Mouse (Mus musculus): ENCODE measurements around the gene Zbtb37. TPM values are rescaled to one million over a fixed set of nuclear protein-coding genes. Genes with fewer than 3 reads are reported as not detected.
"Not testable (repeated sequence)": the region's sequence is repeated elsewhere in the genome, so short reads cannot be mapped to it uniquely, and the experiment has no call there.

Zbtb37 gene
- total and polyA plus RNA-seq, 2 experiments from 2014 or later, result 5.0 to 5.6 TPM

- no peak for ATAC-seq (ENCODE audit: insufficient read depth, low read depth)
- Histone ChIP-seq H3K4me3 (ENCODE audit: low read depth, low read length) (no peak overlapping the region), H3K27me3 (ENCODE audit: control insufficient read depth, insufficient read depth, low read length) (no peaks in the 10 kb centered on the region), H3K9me3 (replicated peaks; ENCODE audit: control insufficient read depth, low read length) (no peaks in the 10 kb centered on the region), H3K4me2 (ENCODE audit: low read depth, low read length) (no peak overlapping the region), H3K27ac (ENCODE audit: low read depth) (no peak overlapping the region), H3K9ac (replicated peaks; ENCODE audit: low read depth, low read length) (no peak overlapping the region), H3K36me3 (replicated peaks; ENCODE audit: control insufficient read depth, insufficient read depth, low read length) (no peaks in the 10 kb centered on the region), H3K4me1 (ENCODE audit: control insufficient read depth, insufficient read depth) (0 out of 2 replicates have a peak, but pooled peaks cover 3% of the 10 kb centered on the region)
- DNase-seq (ENCODE audit: low spot score), result no peak
- WGBS, result 74% methylated on average over 6 of the region's 6 CpGs
- TF ChIP-seq CTCF (IDR thresholded peaks at IDR 0.05; ENCODE audit: low read depth) (no peak), EP300 (IDR thresholded peaks at IDR 0.05; ENCODE audit: low read depth) (no peak)
These were observed 40.8 kb downstream of the Zbtb37 start for GRCm38 (mm10) chr1:160993851-160994250.

DNA sequence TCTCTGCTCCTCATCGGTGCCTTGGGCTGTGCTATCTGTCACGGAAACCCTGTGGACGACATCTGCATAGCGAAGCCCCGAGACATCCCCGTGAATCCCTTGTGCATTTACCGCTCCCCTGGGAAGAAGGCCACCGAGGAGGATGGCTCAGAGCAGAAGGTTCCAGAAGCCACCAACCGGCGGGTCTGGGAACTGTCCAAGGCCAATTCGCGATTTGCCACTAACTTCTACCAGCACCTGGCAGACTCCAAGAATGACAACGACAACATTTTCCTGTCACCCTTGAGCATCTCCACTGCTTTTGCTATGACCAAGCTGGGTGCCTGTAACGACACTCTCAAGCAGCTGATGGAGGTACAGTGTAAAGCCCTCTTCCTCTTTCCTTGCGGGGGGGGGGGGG lies 45.3 kb downstream of the Zbtb37 start:
- no peak for DNase-seq (ENCODE audit: low spot score)
- no peak for ATAC-seq (ENCODE audit: insufficient read depth, low read depth)
- no peaks in the 10 kb centered on the region for H3K36me3 ChIP-seq (replicated peaks; ENCODE audit: control insufficient read depth, insufficient read depth, low read length)
- TF ChIP-seq CTCF (IDR thresholded peaks at IDR 0.05; ENCODE audit: low read depth) (no peak), EP300 (IDR thresholded peaks at IDR 0.05; ENCODE audit: low read depth) (no peak)
- no peak overlapping the region for H3K4me3 ChIP-seq (ENCODE audit: low read depth, low read length)
- no peak overlapping the region for H3K9ac ChIP-seq (replicated peaks; ENCODE audit: low read depth, low read length)
- H3K27me3 ChIP-seq (ENCODE audit: control insufficient read depth, insufficient read depth, low read length), result no peaks in the 10 kb centered on the region
- no peaks in the 10 kb centered on the region for H3K9me3 ChIP-seq (replicated peaks; ENCODE audit: control insufficient read depth, low read length)
- no peaks in the 10 kb centered on the region for H3K4me1 ChIP-seq (ENCODE audit: control insufficient read depth, insufficient read depth)
- 78% methylated on average over 15 of the region's 15 CpGs for WGBS
- H3K27ac ChIP-seq (ENCODE audit: low read depth), result no peak overlapping the region
- H3K4me2 ChIP-seq (ENCODE audit: low read depth, low read length), result no peak overlapping the region

DNA sequence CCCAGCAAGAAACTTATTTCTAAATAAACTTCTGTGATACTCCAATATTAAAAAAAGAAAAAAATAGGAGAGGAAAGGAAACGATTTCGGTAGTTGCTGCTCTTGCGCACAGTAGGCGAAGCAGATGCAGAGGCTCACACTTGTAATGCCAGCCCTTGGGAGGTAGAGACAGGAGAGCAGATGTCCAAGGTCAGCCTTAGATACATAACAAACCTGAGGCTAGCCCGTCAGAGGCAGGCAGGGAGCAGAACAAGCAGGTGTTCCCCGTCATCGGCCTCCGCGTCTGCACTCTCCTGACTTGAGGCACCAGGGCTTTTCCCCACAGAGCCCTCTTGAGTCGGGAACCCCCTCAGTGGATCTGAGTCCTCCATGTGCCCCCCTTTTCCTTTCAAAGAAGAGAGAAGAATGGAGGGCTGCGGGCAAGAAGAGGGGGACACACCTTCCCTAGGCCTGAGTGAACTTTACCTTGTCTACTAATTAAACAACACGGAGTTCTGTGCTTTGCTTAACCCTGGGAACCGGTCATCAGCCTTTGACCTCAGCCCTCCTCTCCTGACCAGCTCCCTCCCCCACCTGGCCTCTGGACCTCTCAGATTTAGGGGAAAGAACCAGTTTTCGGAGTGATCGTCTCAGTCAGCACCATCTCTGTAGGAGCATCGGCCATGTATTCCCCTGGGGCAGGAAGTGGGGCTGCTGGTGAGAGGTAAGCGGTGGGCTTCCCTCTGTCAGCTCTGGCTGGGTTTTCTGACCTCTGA lies 47.6 kb downstream of the Zbtb37 start:
- no peak overlapping the region for H3K4me3 ChIP-seq (ENCODE audit: low read depth, low read length)
- TF ChIP-seq CTCF (IDR thresholded peaks at IDR 0.05; ENCODE audit: low read depth), result no peak
- TF ChIP-seq EP300 (IDR thresholded peaks at IDR 0.05; ENCODE audit: low read depth), result no peak
- no peaks in the 10 kb centered on the region for H3K9me3 ChIP-seq (replicated peaks; ENCODE audit: control insufficient read depth, low read length)
- H3K9ac ChIP-seq (replicated peaks; ENCODE audit: low read depth, low read length), result no peak overlapping the region
- no peaks in the 10 kb centered on the region for H3K4me1 ChIP-seq (ENCODE audit: control insufficient read depth, insufficient read depth)
- DNase-seq (ENCODE audit: low spot score), result no peak
- H3K27me3 ChIP-seq (ENCODE audit: control insufficient read depth, insufficient read depth, low read length), result no peaks in the 10 kb centered on the region
- ATAC-seq (ENCODE audit: insufficient read depth, low read depth), result no peak
- no peaks in the 10 kb centered on the region for H3K36me3 ChIP-seq (replicated peaks; ENCODE audit: control insufficient read depth, insufficient read depth, low read length)
- no peak overlapping the region for H3K4me2 ChIP-seq (ENCODE audit: low read depth, low read length)
- 87% methylated on average over 17 of the region's 17 CpGs for WGBS
- no peak overlapping the region for H3K27ac ChIP-seq (ENCODE audit: low read depth)

DNA sequence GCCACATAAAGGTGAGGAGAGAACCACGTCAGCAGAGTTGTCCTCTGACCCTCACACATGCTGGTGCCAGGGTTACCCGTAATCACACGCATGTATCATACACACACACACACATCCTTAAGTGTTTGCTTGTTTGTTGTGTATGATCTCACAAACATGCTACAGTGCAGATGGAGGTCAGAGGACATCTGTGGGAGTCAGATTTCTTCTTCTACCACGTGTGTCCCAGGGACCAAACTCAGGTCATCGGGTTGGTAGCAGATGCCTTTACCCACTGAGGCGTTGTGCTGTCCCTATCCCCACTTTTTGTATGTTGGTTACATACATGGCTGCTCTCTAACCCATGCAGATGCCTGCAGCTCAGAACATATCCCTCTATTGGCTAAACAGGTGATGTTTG lies 49.2 kb downstream of the Zbtb37 start:
- Histone ChIP-seq H3K4me3 (ENCODE audit: low read depth, low read length) (no peak overlapping the region), H3K27me3 (ENCODE audit: control insufficient read depth, insufficient read depth, low read length) (no peaks in the 10 kb centered on the region), H3K4me1 (ENCODE audit: control insufficient read depth, insufficient read depth) (no peaks in the 10 kb centered on the region), H3K9ac (replicated peaks; ENCODE audit: low read depth, low read length) (no peak overlapping the region), H3K36me3 (replicated peaks; ENCODE audit: control insufficient read depth, insufficient read depth, low read length) (no peaks in the 10 kb centered on the region), H3K4me2 (ENCODE audit: low read depth, low read length) (no peak overlapping the region), H3K27ac (ENCODE audit: low read depth) (no peak overlapping the region), H3K9me3 (replicated peaks; ENCODE audit: control insufficient read depth, low read length) (no peaks in the 10 kb centered on the region)
- DNase-seq (ENCODE audit: low spot score) (no peak), ATAC-seq (ENCODE audit: insufficient read depth, low read depth) (no peak)
- no peak for TF ChIP-seq EP300 (IDR thresholded peaks at IDR 0.05; ENCODE audit: low read depth)
- no peak for TF ChIP-seq CTCF (IDR thresholded peaks at IDR 0.05; ENCODE audit: low read depth)
- WGBS, result 73% methylated on average over 6 of the region's 6 CpGs

- H3K4me3 ChIP-seq (ENCODE audit: low read depth, low read length); H3K9ac ChIP-seq (replicated peaks; ENCODE audit: low read depth, low read length); H3K9me3 ChIP-seq (replicated peaks; ENCODE audit: control insufficient read depth, low read length); H3K36me3 ChIP-seq (replicated peaks; ENCODE audit: control insufficient read depth, insufficient read depth, low read length); H3K27me3 ChIP-seq (ENCODE audit: control insufficient read depth, insufficient read depth, low read length); H3K4me1 ChIP-seq (ENCODE audit: control insufficient read depth, insufficient read depth); H3K27ac ChIP-seq (ENCODE audit: low read depth); DNase-seq (ENCODE audit: low spot score); H3K4me2 ChIP-seq (ENCODE audit: low read depth, low read length); ATAC-seq (ENCODE audit: insufficient read depth, low read depth): not testable (repeated sequence)
- 75% methylated on average over 1 of the region's 1 CpGs for WGBS
These were observed 49.9 kb downstream of the Zbtb37 start for GRCm38 (mm10) chr1:160984731-160985130.

GRCm38 (mm10) chr1:160982887-160983286 lies 51.8 kb downstream of the Zbtb37 start:
- H3K4me2 ChIP-seq (ENCODE audit: low read depth, low read length), result no peak overlapping the region
- TF ChIP-seq CTCF (IDR thresholded peaks at IDR 0.05; ENCODE audit: low read depth) (no peak), EP300 (IDR thresholded peaks at IDR 0.05; ENCODE audit: low read depth) (no peak)
- no peak overlapping the region for H3K9ac ChIP-seq (replicated peaks; ENCODE audit: low read depth, low read length)
- no peaks in the 10 kb centered on the region for H3K4me1 ChIP-seq (ENCODE audit: control insufficient read depth, insufficient read depth)
- H3K27ac ChIP-seq (ENCODE audit: low read depth), result no peak overlapping the region
- DNase-seq (ENCODE audit: low spot score) (no peak), ATAC-seq (ENCODE audit: insufficient read depth, low read depth) (no peak)
- H3K4me3 ChIP-seq (ENCODE audit: low read depth, low read length), result no peak overlapping the region
- WGBS, result 69% methylated on average over 3 of the region's 3 CpGs
- no peaks in the 10 kb centered on the region for H3K27me3 ChIP-seq (ENCODE audit: control insufficient read depth, insufficient read depth, low read length)
- no peaks in the 10 kb centered on the region for H3K9me3 ChIP-seq (replicated peaks; ENCODE audit: control insufficient read depth, low read length)
- no peaks in the 10 kb centered on the region for H3K36me3 ChIP-seq (replicated peaks; ENCODE audit: control insufficient read depth, insufficient read depth, low read length)
